Mouse (Mus musculus) hindbrain, embryonic 16.5 days (tissue): Measurements from ENCODE around the gene Hist1h3g. TPM values are rescaled to one million over a fixed set of nuclear protein-coding genes. Genes with fewer than 3 reads are reported as not detected.

Source experiments
- ATAC-seq: fragments of 200-750 bp; cut with Nextera tagmentation; 2 replicates; pipeline ENCODE4 v1.8.0; 2017; ENCODE audit warnings: moderate TSS enrichment, moderate library complexity
- H3K27ac ChIP-seq: fragments of 300-500 bp; sonication (generic); 2 replicates; pipeline ENCODE4 v1.5.1; 2014; ENCODE audit warnings: low read depth, mild to moderate bottlenecking, control low read depth, low read length, moderate library complexity
- H3K27me3 ChIP-seq: fragments of 300-500 bp; sonication (generic); replicated peaks from 2 replicates; pipeline ENCODE4 v1.6.1; 2014; ENCODE audit warnings: low read length; ENCODE audit not compliant: control insufficient read depth, insufficient read depth
- H3K36me3 ChIP-seq: fragments of 300-500 bp; sonication (generic); 2 replicates; pipeline ENCODE4 v1.6.1; 2014; ENCODE audit warnings: mild to moderate bottlenecking, low read length, moderate library complexity, mixed read lengths; ENCODE audit not compliant: control insufficient read depth, insufficient read depth
- H3K4me1 ChIP-seq: fragments of 300-500 bp; sonication (generic); 2 replicates; pipeline ENCODE4 v1.6.1; 2014; ENCODE audit warnings: low read depth, low read length; ENCODE audit not compliant: control insufficient read depth, insufficient read depth
- H3K4me2 ChIP-seq: fragments of 300-500 bp; sonication (generic); 2 replicates; pipeline ENCODE4 v1.6.1; 2014; ENCODE audit warnings: mild to moderate bottlenecking, low read length, control low read depth, moderate library complexity
- H3K4me3 ChIP-seq: fragments of 300-500 bp; sonication (generic); 2 replicates; pipeline ENCODE4 v1.5.1; 2014; ENCODE audit warnings: mild to moderate bottlenecking, low read length, control low read depth, moderate library complexity
- H3K9ac ChIP-seq: fragments of 300-500 bp; sonication (generic); 2 replicates; pipeline ENCODE4 v1.6.1; 2014; ENCODE audit warnings: low read depth, mild to moderate bottlenecking, control low read depth, low read length, moderate library complexity
- H3K9me3 ChIP-seq: fragments of 300-500 bp; sonication (generic); 2 replicates; pipeline ENCODE4 v1.6.1; 2014; ENCODE audit warnings: mild to moderate bottlenecking, low read length, moderate library complexity; ENCODE audit not compliant: control insufficient read depth
- WGBS: fragments of 180-500 bp; shearing (Covaris S2); extraction: QIAGEN DNeasy Blood & Tissue Kit; methylation state at CpG from one replicate; pipeline ENCODE4 v1.1.7; 2014; 5-methylcytosine and 5-hydroxymethylcytosine counted together
- polyA plus RNA-seq: library from polyadenylated mRNA; unstranded; fragments of >200 nt; fragmentation: Nextera tagmentation; extraction: Ambion mirVana; gene quantifications from 2 replicates; pipeline ENCODE4 v1.2.1, GENCODE M21; 2015

The Hist1h3g gene
- polyA plus RNA-seq, 1 experiment from 2014 or later: not detected

DNA sequence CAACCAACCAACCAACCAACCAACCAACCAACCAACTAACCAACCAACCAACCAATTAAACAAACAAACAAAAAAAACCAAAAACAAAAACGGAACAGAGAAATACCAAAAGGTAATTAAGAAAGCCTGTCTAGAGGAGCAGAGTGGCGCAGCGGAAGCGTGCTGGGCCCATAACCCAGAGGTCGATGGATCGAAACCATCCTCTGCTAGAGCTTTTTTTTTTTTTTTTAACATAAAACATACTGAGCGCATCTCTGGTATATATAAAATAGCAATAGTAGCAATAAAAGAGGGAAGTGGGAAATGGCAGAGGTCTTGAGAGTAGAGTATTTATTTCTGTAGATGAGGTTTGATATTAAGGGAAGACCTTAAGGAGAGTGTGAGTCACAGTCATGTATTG is 35.3 kb upstream of the Hist1h3g start:
- WGBS: 11% methylated on average over 7 of the region's 7 CpGs
- H3K36me3 ChIP-seq: no peaks in the 10 kb centered on the region
- H3K27me3 ChIP-seq: no peaks in the 10 kb centered on the region
- no peak for ATAC-seq
- no peaks in the 10 kb centered on the region for H3K4me1 ChIP-seq
- no peak overlapping the region for H3K9ac ChIP-seq
- H3K4me2 ChIP-seq: no peak overlapping the region
- no peak overlapping the region for H3K27ac ChIP-seq
- no peaks in the 10 kb centered on the region for H3K9me3 ChIP-seq
- H3K4me3 ChIP-seq: no peak overlapping the region

DNA sequence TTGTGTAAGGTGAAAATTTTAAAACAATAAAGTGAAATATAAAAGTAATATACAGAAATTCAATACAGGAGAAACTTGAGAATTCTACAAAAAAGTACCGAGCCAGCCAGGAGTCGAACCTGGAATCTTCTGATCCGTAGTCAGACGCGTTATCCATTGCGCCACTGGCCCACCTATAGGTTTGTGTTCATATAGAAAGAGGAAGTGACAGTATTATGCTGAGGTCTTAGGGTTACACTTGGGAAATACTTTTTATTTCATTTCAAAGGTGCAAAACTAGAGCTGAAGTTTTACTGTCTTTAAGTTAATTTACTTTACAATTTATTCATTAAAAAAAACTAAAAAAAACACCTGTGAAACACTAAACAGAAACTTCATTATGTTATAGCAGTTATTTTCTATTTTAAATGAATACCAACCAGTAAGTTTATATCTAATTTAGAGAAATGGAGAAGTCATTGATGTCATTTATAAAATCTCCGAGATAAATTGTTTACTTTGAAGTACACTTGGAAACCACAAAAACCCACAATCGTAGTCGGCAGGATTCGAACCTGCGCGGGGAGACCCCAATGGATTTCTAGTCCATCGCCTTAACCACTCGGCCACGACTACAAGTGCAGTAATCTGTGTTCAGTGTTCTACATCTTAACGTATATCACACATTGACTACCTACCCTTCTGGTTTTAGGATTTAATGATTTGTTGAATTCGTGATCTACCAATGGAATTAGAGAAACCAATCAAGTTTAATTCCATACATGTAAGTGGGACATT is 34.6 kb upstream of the Hist1h3g start:
- H3K4me2 ChIP-seq: peak overlapping the region; percentile 15; the same call in 1 of the 2 replicates

DNA sequence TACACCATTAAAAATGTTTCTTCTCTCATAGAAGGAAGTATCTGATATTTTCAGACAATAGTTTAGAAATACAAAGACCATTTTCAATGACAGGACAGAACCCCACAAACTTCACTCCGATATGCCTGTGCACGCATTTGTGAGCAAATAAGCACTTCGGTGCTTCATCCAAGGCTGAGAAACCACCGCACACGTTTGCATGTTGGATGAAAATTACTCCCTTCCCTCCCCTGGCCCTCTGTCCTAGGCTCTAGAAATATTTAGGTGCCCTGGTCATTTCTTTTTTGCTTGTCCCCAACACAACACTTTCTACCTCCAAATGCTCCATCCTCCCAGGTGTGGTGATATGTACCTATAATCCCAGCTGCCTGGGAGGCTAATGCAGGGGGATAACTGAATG is 33.7 kb upstream of the Hist1h3g start:
- Histone ChIP-seq H3K4me1 (peaks cover 3% of the 10 kb centered on the region), H3K4me3 (no peak overlapping the region), H3K9me3 (no peaks in the 10 kb centered on the region), H3K27ac (no peak overlapping the region), H3K4me2 (peak overlapping the region; percentile 0; the same call in 1 of the 2 replicates), H3K36me3 (no peaks in the 10 kb centered on the region), H3K27me3 (no peaks in the 10 kb centered on the region), H3K9ac (no peak overlapping the region)
- WGBS: 26% methylated on average over 5 of the region's 5 CpGs
- ATAC-seq: no peak

More for the DNA sequence above, 34.6 kb upstream of the Hist1h3g start:
- Histone ChIP-seq H3K27ac (no peak overlapping the region), H3K9ac (no peak overlapping the region), H3K4me1 (peaks cover 3% of the 10 kb centered on the region), H3K36me3 (no peaks in the 10 kb centered on the region), H3K9me3 (no peaks in the 10 kb centered on the region), H3K4me3 (no peak overlapping the region), H3K27me3 (no peaks in the 10 kb centered on the region)
- WGBS: 2% methylated on average over 17 of the region's 17 CpGs
- peak; percentile 55; the same call in 1 of the 2 replicates for ATAC-seq

- Histone ChIP-seq H3K9me3 (no peaks in the 10 kb centered on the region), H3K27me3 (no peaks in the 10 kb centered on the region), H3K4me2 (peak overlapping the region; percentile 0; the same call in 1 of the 2 replicates), H3K27ac (no peak overlapping the region), H3K4me1 (peaks cover 3% of the 10 kb centered on the region), H3K4me3 (no peak overlapping the region), H3K36me3 (no peaks in the 10 kb centered on the region), H3K9ac (no peak overlapping the region)
- ATAC-seq: no peak
- WGBS: 33% methylated on average over 9 of the region's 9 CpGs
These were observed 33.1 kb upstream of the Hist1h3g start for GRCm38 (mm10) chr13:23502031-23502567.

DNA sequence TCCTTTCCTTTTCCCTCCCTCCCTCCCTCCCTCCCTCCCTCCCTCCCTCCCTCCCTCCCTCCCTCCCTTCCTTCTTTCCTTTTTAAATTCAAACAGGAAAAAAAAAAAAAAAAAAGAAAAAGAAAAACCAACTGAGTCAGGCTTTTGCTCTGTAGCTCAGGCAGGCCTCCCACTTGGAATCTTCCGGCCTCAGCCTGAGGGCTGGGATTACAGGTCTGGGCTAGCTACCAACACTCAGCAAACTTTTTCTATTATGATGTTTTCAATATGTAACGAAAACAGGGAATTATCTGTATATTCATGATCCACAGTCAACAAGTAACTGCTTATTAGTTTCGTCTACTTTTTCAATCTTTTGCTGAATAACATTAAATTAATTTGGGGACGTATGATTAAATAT is 32.3 kb upstream of the Hist1h3g start:
- Histone ChIP-seq H3K9me3 (no peaks in the 10 kb centered on the region), H3K27ac (no peak overlapping the region), H3K27me3 (no peaks in the 10 kb centered on the region), H3K36me3 (no peaks in the 10 kb centered on the region), H3K4me2 (no peak overlapping the region), H3K4me3 (no peak overlapping the region), H3K4me1 (peaks cover 3% of the 10 kb centered on the region), H3K9ac (no peak overlapping the region)
- no peak for ATAC-seq
- 39% methylated on average over 4 of the region's 4 CpGs for WGBS

GRCm38 (mm10) chr13:23503797-23504196 is 31.4 kb upstream of the Hist1h3g start:
- Histone ChIP-seq H3K9me3 (no peaks in the 10 kb centered on the region), H3K4me2 (peak overlapping the region; percentile 45), H3K9ac (no peak overlapping the region), H3K27ac (no peak overlapping the region), H3K27me3 (no peaks in the 10 kb centered on the region), H3K4me3 (peak overlapping the region; percentile 15), H3K36me3 (no peaks in the 10 kb centered on the region), H3K4me1 (peaks cover 3% of the 10 kb centered on the region)
- WGBS: under 1% methylated on average over 9 of the region's 9 CpGs
- peak; percentile 53 for ATAC-seq

DNA sequence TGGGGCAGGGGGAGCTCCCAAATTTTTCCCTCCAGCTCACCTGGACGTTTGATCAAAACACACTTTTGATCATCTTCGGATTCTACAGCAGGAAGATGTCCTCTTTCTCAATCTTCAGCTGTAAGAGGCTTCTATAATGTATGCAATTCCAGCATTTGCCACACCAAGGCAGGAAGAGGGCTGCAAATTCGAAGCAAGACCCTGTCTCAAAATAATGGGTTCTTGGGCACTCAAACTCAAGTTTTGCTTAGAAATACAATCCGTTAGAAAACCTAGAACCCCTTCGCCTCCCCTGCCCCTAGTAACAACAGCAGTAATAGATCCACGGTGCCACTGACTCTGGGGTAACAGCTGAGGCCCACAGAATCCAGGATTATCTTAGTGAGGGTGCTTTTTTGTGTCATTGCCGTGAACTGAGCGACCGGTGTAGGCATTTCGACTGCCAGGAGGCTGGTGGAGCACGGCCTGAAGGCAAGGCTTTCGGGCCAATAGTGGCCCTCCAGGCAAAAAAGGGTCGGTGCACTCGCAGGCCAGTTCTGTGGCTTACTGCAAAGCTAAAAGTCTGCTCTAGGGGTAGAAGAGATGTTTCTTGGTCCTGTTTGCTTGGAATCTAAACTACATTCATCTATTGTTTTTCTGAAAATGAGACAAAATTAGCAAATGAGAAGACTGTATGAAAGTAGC is 29.4 kb upstream of the Hist1h3g start:
- Histone ChIP-seq H3K4me3 (peak overlapping the region; percentile 18), H3K9me3 (no peaks in the 10 kb centered on the region), H3K4me1 (peaks cover 3% of the 10 kb centered on the region), H3K27me3 (no peaks in the 10 kb centered on the region), H3K9ac (peak overlapping the region; percentile 5; the same call in 1 of the 2 replicates), H3K27ac (no peak overlapping the region), H3K4me2 (peak overlapping the region; percentile 35), H3K36me3 (no peaks in the 10 kb centered on the region)
- no peak for ATAC-seq
- 11% methylated on average over 14 of the region's 14 CpGs for WGBS

GRCm38 (mm10) chr13:23506351-23506750 is 28.9 kb upstream of the Hist1h3g start:
- Histone ChIP-seq H3K4me3 (no peak overlapping the region), H3K4me1 (peaks cover 3% of the 10 kb centered on the region), H3K4me2 (peak overlapping the region; percentile 35), H3K36me3 (no peaks in the 10 kb centered on the region), H3K9me3 (no peaks in the 10 kb centered on the region), H3K27me3 (no peaks in the 10 kb centered on the region), H3K9ac (no peak overlapping the region), H3K27ac (no peak overlapping the region)
- no peak for ATAC-seq
- WGBS: 6% methylated on average over 13 of the region's 13 CpGs
